Mouse (Mus musculus): ENCODE data around the gene Ppie.
A peak's percentile ranks its signal among the peaks of the same experiment; 100 is the strongest.
"Not testable (repeated sequence)": the region's sequence is repeated elsewhere in the genome, so short reads cannot be mapped to it uniquely, and the experiment has no call there.

Gene Ppie

DNA sequence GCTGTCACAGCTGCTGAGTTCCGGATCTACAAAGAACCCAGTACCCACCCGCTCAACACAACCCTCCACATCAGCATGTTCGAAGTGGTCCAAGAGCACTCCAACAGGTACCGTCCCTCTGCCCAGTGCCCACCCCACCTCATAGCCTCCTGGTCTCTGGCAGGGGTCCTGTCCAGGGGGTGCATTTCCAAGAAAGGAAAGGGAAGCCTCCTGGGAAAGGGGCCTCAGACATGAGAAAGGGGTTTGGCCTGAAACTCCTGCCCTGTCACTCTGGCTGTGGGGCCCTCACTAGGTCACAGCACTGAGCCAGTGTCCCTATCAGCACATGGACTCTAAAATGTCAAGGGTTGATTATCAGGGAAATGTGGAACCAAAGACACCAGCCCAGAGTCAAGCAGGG lies 25.1 kb downstream of the Ppie start:
- not testable (repeated sequence) for ATAC-seq (ENCODE audit: low TSS enrichment)

- ATAC-seq (ENCODE audit: low TSS enrichment) = no peak
Observed at GRCm38 (mm10) chr4:123112216-123112764, 27.5 kb downstream of the Ppie start.

DNA sequence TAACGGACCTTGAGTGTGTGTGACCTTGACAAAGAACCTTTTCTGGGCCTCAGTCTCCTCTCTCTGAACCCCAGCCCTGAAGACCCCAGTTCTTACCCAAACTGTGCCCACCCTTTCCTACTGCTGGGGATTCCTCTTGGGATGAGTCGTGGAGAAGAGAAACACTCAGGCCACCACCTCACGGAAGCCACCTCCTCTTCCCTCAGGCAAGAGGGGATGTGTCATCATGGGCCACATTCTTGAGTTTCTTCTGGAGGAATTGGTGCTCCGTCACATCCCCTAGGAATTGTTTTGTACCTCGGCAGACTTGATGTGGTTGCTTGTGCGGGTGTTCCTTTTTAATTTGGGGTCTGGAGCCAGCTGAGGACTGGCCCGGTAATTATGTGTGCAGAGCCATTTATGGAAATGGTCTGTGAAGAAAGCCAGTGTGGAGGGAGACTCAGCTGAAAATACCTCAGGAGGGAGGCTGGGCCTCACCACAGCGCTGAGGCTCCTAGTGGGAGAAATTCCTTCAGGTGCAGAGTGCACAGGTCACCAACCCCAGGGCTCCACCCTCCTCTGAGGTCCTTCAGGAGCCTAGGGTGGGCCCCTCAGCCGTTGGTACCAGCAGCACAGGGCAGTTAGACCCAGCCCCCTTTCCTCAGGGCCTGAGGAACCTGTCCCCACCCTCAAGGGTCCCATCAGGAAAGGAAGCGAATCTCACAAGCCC lies 28.3 kb downstream of the Ppie start:
- peak; percentile 36; the same call in 1 of the 2 replicates for ATAC-seq (ENCODE audit: low TSS enrichment)

DNA sequence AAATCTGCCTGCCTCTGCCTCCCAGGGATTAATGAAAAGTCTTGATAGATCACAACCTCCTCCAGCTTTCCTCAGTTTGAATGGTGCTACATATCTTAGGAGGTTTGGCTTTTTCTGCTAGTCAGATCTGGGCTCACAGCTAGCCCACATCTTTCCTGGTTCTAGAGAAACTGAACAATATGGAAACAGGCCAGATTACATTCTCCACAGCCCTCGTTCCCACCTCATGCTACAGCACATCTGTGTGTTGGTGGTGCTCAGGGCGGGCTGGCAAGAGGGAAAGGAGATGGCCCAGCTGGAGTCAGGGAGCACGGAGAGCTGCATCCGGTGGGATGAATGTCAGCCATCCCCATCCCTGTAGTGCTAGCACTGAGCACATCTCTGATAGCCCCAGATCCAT lies 29.0 kb downstream of the Ppie start:
- peak; percentile 65 for ATAC-seq (ENCODE audit: low TSS enrichment)

DNA sequence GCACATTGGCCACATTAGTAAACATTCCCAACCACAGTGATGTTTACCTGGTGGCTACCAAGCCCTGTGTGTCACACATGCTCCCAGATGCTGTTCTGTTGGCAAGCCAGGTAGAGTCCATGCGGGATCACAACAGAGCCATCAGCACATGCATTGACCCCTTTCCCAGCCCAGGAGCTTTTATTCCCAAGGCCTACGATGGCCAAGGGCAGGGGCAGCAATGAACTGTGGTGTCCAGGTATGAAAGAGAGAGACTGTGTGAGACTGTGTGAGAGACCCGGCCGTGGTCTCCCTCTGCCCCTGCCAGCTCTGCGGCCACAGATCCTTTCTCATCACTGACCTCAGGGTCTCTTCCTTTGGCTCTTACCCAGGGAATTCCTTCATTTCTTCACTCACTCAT lies 31.7 kb downstream of the Ppie start:
- no peak for ATAC-seq (ENCODE audit: low TSS enrichment)

DNA sequence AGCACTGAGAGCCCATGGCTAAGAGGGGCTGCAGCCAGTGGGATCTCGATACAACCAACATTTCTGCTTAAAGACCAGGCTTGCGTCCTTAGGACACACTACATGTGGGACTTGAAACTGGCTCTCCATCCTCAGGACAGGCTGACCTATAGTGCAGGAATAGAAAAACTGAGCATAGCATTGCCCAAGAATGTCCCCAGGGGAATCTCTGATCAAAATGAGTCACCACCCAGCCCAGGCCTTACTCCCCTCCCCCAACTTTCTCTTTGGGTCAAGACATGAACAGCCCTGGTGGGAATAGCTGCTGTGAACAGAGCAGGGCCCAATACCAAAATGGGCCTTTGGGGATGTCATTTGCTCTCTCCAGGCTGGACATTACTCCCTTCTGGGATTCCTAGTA lies 32.9 kb downstream of the Ppie start:
- ATAC-seq (ENCODE audit: low TSS enrichment) = no peak

GRCm38 (mm10) chr4:123105929-123106328 lies 33.8 kb downstream of the Ppie start:
- ATAC-seq (ENCODE audit: low TSS enrichment) = not testable (repeated sequence)

GRCm38 (mm10) chr4:123105451-123105790 lies 34.3 kb downstream of the Ppie start:
- ATAC-seq (ENCODE audit: low TSS enrichment) = no peak

GRCm38 (mm10) chr4:123104651-123105450 lies 34.9 kb downstream of the Ppie start, which contains the start of gene Bmp8b:
Gene Bmp8b (plus strand): TSS chr4:123105165.
- no peak for ATAC-seq (ENCODE audit: low TSS enrichment)

GRCm38 (mm10) chr4:123093869-123094268 lies 45.9 kb downstream of the Ppie start:
- no peak for ATAC-seq (ENCODE audit: low TSS enrichment)

- no peak for ATAC-seq (ENCODE audit: low TSS enrichment)
Observed at GRCm38 (mm10) chr4:123093064-123093776, 46.5 kb downstream of the Ppie start.

DNA sequence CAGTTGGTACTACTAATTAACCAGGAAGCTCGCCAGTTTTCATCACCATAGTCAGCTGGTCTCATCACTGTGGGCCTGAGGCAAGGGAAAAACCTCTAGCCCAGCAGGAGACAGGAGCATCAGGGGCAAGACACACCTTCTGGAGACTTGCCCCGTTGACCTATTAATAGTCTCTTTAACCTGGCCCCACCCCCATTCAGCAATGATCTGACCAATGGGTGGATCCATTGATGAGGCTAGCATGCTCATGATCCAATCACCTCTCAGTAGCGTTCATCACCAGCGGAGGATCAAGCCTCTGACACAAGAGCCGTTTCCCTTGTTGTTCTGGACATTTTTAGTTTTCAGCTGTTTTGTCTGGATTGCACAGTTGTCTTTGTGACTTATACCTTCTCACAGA lies 47.1 kb downstream of the Ppie start:
- no peak for ATAC-seq (ENCODE audit: low TSS enrichment)

GRCm38 (mm10) chr4:123086381-123086780 lies 53.4 kb downstream of the Ppie start:
- no peak for ATAC-seq (ENCODE audit: low TSS enrichment)

GRCm38 (mm10) chr4:123085290-123085689 lies 54.5 kb downstream of the Ppie start:
- no peak for ATAC-seq (ENCODE audit: low TSS enrichment)

DNA sequence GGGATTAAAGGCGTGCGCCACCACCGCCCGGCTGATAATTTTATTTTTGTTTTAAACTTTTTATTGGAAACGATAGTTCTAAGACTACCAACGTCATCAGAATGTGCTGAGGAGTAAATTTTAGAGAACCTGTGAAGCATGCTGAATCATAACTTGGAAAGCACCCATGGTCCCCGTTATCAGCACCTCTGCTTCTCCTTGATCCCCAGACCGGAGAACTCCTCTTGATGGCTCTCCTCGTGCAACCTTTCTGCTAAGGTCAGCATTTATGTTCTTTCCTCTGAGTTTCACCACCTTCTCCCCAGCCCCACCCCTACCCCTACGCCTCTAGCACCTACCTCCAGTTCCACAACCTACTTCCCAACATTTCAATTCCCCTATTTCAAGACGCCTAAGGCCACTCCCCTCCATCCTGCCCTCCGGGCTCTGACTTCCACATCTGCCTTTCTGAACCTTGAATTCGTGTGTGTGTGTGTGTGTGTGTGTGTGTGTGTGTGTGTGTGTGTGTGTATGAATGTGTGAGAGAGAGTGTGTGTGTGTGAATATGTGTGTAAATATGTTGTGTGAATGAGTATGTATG lies 56.3 kb downstream of the Ppie start:
- ATAC-seq (ENCODE audit: low TSS enrichment) = no peak

GRCm38 (mm10) chr4:123082283-123083163 lies 57.2 kb downstream of the Ppie start:
- peak; percentile 55; the same call in 1 of the 2 replicates for ATAC-seq (ENCODE audit: low TSS enrichment)

DNA sequence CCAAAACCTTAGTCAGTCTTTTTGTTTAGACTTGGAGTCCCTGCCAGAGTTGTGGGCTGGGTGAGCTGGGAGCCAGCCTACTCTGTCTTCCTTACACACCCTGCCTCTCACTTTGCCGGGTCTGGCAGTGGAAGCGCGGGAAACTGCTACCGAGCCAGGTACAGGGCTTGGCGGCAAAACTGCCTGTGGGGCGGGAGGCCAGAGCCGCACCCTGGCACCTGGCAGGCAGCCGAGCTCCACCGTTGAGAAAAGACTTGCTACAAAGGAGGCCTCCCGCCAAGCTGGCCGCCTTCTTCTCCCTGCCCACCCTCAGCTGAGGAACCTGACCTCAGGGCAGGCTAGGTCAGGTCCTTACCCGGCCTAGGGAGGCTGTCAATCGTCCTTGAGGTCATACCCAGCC lies 59.0 kb downstream of the Ppie start:
- ATAC-seq (ENCODE audit: low TSS enrichment) = no peak

DNA sequence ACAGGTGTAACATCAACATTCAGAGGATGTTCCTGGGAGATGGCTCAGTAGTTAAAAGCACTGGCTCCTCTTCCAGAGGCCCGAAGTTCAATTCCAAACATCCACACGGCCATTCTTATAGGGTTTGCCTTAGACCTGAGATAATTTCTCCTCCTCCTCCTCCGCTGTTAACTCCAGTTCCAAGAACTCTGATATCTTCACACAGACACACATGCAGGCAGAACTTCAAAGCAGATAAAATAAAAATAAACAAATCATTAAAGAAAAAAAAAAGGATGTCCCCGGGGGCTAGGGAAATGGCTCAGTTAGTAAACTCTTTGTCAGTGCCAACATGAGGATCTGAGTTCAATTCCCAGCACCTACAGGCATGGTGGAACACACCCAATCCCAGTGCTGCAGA lies 61.5 kb downstream of the Ppie start:
- no peak for ATAC-seq (ENCODE audit: low TSS enrichment)
